Mouse (Mus musculus): ENCODE results near the gene Adamtsl1.

GRCm38 (mm10) chr4:85764015-85764450 lies 250.1 kb downstream of the Adamtsl1 start:
- TF ChIP-seq CTCF (IDR thresholded peaks at IDR 0.05; ENCODE audit: control insufficient read depth, insufficient read depth, low read length) (no peak), POLR2A (IDR thresholded peaks at IDR 0.05; ENCODE audit: borderline replicate concordance, control insufficient read depth, low read depth, low read length) (no peak)

Data from bone marrow, adult 2 months (tissue).